Mouse (Mus musculus): Measurements from ENCODE around the gene Cdk14. TPM values are rescaled to one million over a fixed set of nuclear protein-coding genes. Genes with fewer than 3 reads are reported as not detected.

The Cdk14 gene
- polyA plus RNA-seq, 1 experiment = 11.2 TPM

DNA sequence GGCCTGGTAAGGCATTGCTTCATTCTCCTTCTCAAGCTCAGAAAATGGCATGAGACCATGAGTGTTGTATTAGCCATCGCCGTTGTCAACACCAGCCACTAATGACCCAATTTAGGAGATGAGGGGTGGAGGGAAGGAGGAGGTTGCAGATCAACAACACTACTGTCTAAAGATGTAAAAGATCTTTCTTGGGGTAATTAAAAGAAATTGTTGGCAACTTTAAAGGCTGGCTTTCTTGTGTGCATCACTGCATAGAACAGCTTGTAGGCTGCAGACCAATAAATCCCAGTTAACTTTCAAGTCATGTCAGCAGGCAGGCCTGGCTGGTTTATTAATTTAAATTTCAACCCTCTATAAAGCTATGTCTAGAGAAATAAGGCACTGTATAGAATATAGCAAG, 559.0 kb downstream of the Cdk14 start:
- TF ChIP-seq USF1 (IDR thresholded peaks at IDR 0.05; ENCODE audit: low read depth) (no peak), MAX (IDR thresholded peaks at IDR 0.05; ENCODE audit: low read depth) (no peak), TCF3 (IDR thresholded peaks at IDR 0.05; ENCODE audit: insufficient read length, low read depth) (no peak), POLR2A (IDR thresholded peaks at IDR 0.05; ENCODE audit: insufficient read length, low read depth) (no peak), POLR2AphosphoS2 (IDR thresholded peaks at IDR 0.05; ENCODE audit: insufficient read length, low read depth) (no peak), SRF (IDR thresholded peaks at IDR 0.05; ENCODE audit: control insufficient read depth, insufficient read length, low read depth) (no peak), MYOD1 (IDR thresholded peaks at IDR 0.05; ENCODE audit: control insufficient read depth in 1 of 3, insufficient read length in 2 of 3, low read depth in 2 of 3) (no peak), TCF12 (IDR thresholded peaks at IDR 0.05; ENCODE audit: insufficient read depth, poor library complexity, severe bottlenecking) (no peak), E2F4 (IDR thresholded peaks at IDR 0.05; ENCODE audit: insufficient read depth) (no peak), MYOG (IDR thresholded peaks at IDR 0.05; ENCODE audit: control insufficient read depth in 1 of 3, insufficient read depth in 1 of 3, insufficient read length in 2 of 3, low read depth in 2 of 3) (no peak), REST (IDR thresholded peaks at IDR 0.05; ENCODE audit: insufficient read depth, insufficient read length) (no peak), CEBPB (IDR thresholded peaks at IDR 0.05; ENCODE audit: insufficient read depth, poor library complexity, severe bottlenecking) (no peak)
- Histone ChIP-seq H3K79me2 (ENCODE audit: control insufficient read depth, insufficient read depth) (no peaks in the 10 kb centered on the region), H3K4me2 (ENCODE audit: low read depth) (no peak overlapping the region), H3ac (ENCODE audit: control insufficient read depth, insufficient read length) (no peak overlapping the region), H3K36me3 (ENCODE audit: control insufficient read depth, insufficient read depth) (no peaks in the 10 kb centered on the region), H3K27me3 (ENCODE audit: control insufficient read depth, insufficient read depth, insufficient read length) (no peaks in the 10 kb centered on the region), H3K4me3 (no peak overlapping the region)

DNA sequence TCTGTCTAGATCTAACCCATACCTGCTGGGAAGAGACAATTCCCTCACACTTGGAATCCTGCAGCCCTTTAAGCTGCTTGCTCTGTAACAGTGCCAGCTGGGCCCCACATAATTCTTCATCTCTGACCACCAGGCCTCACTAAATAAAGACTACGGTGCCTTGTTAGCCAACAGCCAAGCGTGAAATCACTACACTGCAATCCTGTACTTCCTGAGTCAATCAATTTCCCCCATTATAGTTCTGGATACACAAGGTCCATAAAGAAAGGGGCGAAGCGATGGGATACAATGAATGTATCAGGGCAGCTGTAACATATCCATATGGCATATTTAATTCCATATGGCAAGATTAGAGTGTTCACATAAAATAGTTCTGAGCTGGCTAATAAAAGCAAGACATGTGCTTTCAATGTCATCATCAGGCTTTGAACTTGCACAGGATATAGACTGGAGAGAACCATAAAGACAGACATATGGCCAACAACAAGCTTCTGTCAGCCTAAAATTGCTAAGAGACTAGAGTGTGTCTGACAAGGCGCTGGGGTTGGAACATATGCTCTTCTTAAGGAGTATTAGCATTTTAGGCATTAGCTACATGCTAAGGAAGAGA, 562.0 kb downstream of the Cdk14 start:
- H3K4me3 ChIP-seq = no peak overlapping the region
- H3K36me3 ChIP-seq (ENCODE audit: control insufficient read depth, insufficient read depth) = no peaks in the 10 kb centered on the region
- H3K4me2 ChIP-seq (ENCODE audit: low read depth) = no peak overlapping the region
- H3K79me2 ChIP-seq (ENCODE audit: control insufficient read depth, insufficient read depth) = no peaks in the 10 kb centered on the region
- TF ChIP-seq POLR2AphosphoS2 (IDR thresholded peaks at IDR 0.05; ENCODE audit: insufficient read length, low read depth) (no peak), REST (IDR thresholded peaks at IDR 0.05; ENCODE audit: insufficient read depth, insufficient read length) (no peak), TCF12 (IDR thresholded peaks at IDR 0.05; ENCODE audit: insufficient read depth, poor library complexity, severe bottlenecking) (no peak), MYOG (IDR thresholded peaks at IDR 0.05; ENCODE audit: control insufficient read depth in 1 of 3, insufficient read depth in 1 of 3, insufficient read length in 2 of 3, low read depth in 2 of 3) (no peak), MYOD1 (IDR thresholded peaks at IDR 0.05; ENCODE audit: control insufficient read depth in 1 of 3, insufficient read length in 2 of 3, low read depth in 2 of 3) (no peak), E2F4 (IDR thresholded peaks at IDR 0.05; ENCODE audit: insufficient read depth) (no peak), POLR2A (IDR thresholded peaks at IDR 0.05; ENCODE audit: insufficient read length, low read depth) (no peak), CEBPB (IDR thresholded peaks at IDR 0.05; ENCODE audit: insufficient read depth, poor library complexity, severe bottlenecking) (no peak), SRF (IDR thresholded peaks at IDR 0.05; ENCODE audit: control insufficient read depth, insufficient read length, low read depth) (no peak), MAX (IDR thresholded peaks at IDR 0.05; ENCODE audit: low read depth) (no peak), TCF3 (IDR thresholded peaks at IDR 0.05; ENCODE audit: insufficient read length, low read depth) (no peak), USF1 (IDR thresholded peaks at IDR 0.05; ENCODE audit: low read depth) (no peak)
- no peaks in the 10 kb centered on the region for H3K27me3 ChIP-seq (ENCODE audit: control insufficient read depth, insufficient read depth, insufficient read length)
- no peak overlapping the region for H3ac ChIP-seq (ENCODE audit: control insufficient read depth, insufficient read length)

DNA sequence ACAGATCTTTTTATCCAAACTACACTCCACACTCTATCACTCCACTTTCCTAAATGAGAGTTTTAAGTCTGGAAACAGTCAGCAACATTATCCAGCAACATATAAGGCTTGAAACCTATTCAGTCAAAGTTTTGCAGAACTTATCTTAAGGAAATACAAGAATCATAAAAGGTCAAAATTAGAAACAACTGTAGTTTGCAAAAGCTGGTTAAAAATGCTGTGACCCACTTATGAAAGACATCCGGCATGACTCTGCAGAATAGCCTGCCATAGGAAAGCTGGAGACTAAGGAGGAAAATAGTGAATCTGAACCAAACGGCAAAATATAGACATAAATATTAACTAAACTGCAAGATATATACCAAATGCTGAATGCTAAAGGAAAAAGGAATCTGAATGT, 566.6 kb downstream of the Cdk14 start:
- Histone ChIP-seq H3K36me3 (ENCODE audit: control insufficient read depth, insufficient read depth) (no peaks in the 10 kb centered on the region), H3K79me2 (ENCODE audit: control insufficient read depth, insufficient read depth) (no peaks in the 10 kb centered on the region), H3ac (ENCODE audit: control insufficient read depth, insufficient read length) (no peak overlapping the region), H3K4me2 (ENCODE audit: low read depth) (no peak overlapping the region), H3K27me3 (ENCODE audit: control insufficient read depth, insufficient read depth, insufficient read length) (no peaks in the 10 kb centered on the region), H3K4me3 (no peak overlapping the region)
- TF ChIP-seq REST (IDR thresholded peaks at IDR 0.05; ENCODE audit: insufficient read depth, insufficient read length) (no peak), TCF12 (IDR thresholded peaks at IDR 0.05; ENCODE audit: insufficient read depth, poor library complexity, severe bottlenecking) (no peak), E2F4 (IDR thresholded peaks at IDR 0.05; ENCODE audit: insufficient read depth) (no peak), POLR2AphosphoS2 (IDR thresholded peaks at IDR 0.05; ENCODE audit: insufficient read length, low read depth) (no peak), MAX (IDR thresholded peaks at IDR 0.05; ENCODE audit: low read depth) (no peak), POLR2A (IDR thresholded peaks at IDR 0.05; ENCODE audit: insufficient read length, low read depth) (no peak), SRF (IDR thresholded peaks at IDR 0.05; ENCODE audit: control insufficient read depth, insufficient read length, low read depth) (no peak), MYOG (IDR thresholded peaks at IDR 0.05; ENCODE audit: control insufficient read depth in 1 of 3, insufficient read depth in 1 of 3, insufficient read length in 2 of 3, low read depth in 2 of 3) (no peak)

DNA sequence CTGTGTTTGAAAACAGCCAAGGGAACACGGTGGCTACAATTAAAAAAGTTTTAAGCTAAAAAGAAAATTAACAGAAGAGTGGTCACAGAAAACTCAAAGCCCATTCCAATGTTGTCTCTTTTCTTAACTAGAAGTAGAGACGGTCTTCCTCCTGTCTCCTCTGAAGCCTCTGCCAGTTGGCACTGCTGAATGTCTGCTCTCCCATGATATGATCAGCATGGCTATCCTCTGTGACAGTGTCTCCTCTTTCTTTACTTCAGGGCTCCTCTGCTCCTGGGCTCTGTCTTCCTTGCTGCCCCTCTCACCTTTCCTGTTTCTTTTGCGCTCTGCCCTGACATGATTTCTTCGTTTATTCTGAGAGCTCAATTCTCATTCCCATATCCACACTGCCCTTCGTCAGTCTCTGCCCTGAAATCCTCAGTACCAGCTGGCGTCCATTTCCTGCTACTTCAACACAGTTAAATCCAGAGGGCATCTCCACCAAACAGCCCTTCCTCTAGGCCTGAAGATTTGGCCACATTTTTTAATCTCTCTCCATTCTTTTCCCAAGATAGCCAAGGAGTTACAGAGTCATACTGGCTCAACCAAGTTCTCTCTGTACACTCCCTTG, 567.3 kb downstream of the Cdk14 start:
- TF ChIP-seq MAX (IDR thresholded peaks at IDR 0.05; ENCODE audit: low read depth) (no peak), MYOD1 (IDR thresholded peaks at IDR 0.05; ENCODE audit: control insufficient read depth in 1 of 3, insufficient read length in 2 of 3, low read depth in 2 of 3) (no peak), SRF (IDR thresholded peaks at IDR 0.05; ENCODE audit: control insufficient read depth, insufficient read length, low read depth) (no peak), POLR2A (IDR thresholded peaks at IDR 0.05; ENCODE audit: insufficient read length, low read depth) (no peak), USF1 (IDR thresholded peaks at IDR 0.05; ENCODE audit: low read depth) (no peak), MYOG (IDR thresholded peaks at IDR 0.05; ENCODE audit: control insufficient read depth in 1 of 3, insufficient read depth in 1 of 3, insufficient read length in 2 of 3, low read depth in 2 of 3) (no peak), TCF12 (IDR thresholded peaks at IDR 0.05; ENCODE audit: insufficient read depth, poor library complexity, severe bottlenecking) (no peak), CEBPB (IDR thresholded peaks at IDR 0.05; ENCODE audit: insufficient read depth, poor library complexity, severe bottlenecking) (no peak), E2F4 (IDR thresholded peaks at IDR 0.05; ENCODE audit: insufficient read depth) (no peak), TCF3 (IDR thresholded peaks at IDR 0.05; ENCODE audit: insufficient read length, low read depth) (no peak), REST (IDR thresholded peaks at IDR 0.05; ENCODE audit: insufficient read depth, insufficient read length) (no peak), POLR2AphosphoS2 (IDR thresholded peaks at IDR 0.05; ENCODE audit: insufficient read length, low read depth) (no peak)
- no peak overlapping the region for H3K4me2 ChIP-seq (ENCODE audit: low read depth)
- H3K36me3 ChIP-seq (ENCODE audit: control insufficient read depth, insufficient read depth) = no peaks in the 10 kb centered on the region
- H3K4me3 ChIP-seq = no peak overlapping the region
- no peaks in the 10 kb centered on the region for H3K79me2 ChIP-seq (ENCODE audit: control insufficient read depth, insufficient read depth)
- H3ac ChIP-seq (ENCODE audit: control insufficient read depth, insufficient read length) = no peak overlapping the region
- no peaks in the 10 kb centered on the region for H3K27me3 ChIP-seq (ENCODE audit: control insufficient read depth, insufficient read depth, insufficient read length)
